Mouse (Mus musculus): Measurements from ENCODE around the gene Rhobtb1.

- TF ChIP-seq CTCF (IDR thresholded peaks at IDR 0.05; ENCODE audit: low read depth) = no peak
- TF ChIP-seq EP300 (IDR thresholded peaks at IDR 0.05; ENCODE audit: low read depth) = no peak
Measured at GRCm38 (mm10) chr10:69265421-69265820, 114.2 kb downstream of the Rhobtb1 start.
